Mouse (Mus musculus): Measurements from ENCODE around the gene Ddx28. TPM values are rescaled to one million over a fixed set of nuclear protein-coding genes. Genes with fewer than 3 reads are reported as not detected.

Ddx28 gene
- total and polyA plus RNA-seq, 3 experiments = 9.9 to 22.6 (median 19.4) TPM

- Histone ChIP-seq H3K36me3 (replicated peaks) (peaks cover 44% of the 10 kb centered on the region), H3K4me1 (ENCODE audit: insufficient read depth, low read depth, low read length) (peaks cover 48% of the 10 kb centered on the region), H3K9me3 (replicated peaks) (no peaks in the 10 kb centered on the region), H3K4me3 (ENCODE audit: low read depth, low read length) (peak overlapping the region; percentile 96), H3K27me3 (ENCODE audit: insufficient read depth, low read length) (no peaks in the 10 kb centered on the region)
- TF ChIP-seq TAL1 (conservative IDR thresholded peaks at IDR 0.05; ENCODE audit: low read depth, low read length) (no peak), GATA2 (IDR thresholded peaks at IDR 0.05; ENCODE audit: borderline replicate concordance, low read depth, low read length) (no peak), CTCF (IDR thresholded peaks at IDR 0.05; ENCODE audit: low read depth, low read length) (no peak), GATA1 (IDR thresholded peaks at IDR 0.05; ENCODE audit: borderline replicate concordance, low read length) (no peak), POLR2AphosphoS5 (IDR thresholded peaks at IDR 0.05; ENCODE audit: insufficient replicate concordance, low read depth, low read length) (no peak)
- ATAC-seq (ENCODE audit: extremely low read depth, insufficient number of reproducible peaks, low FRiP score, poor library complexity, severe bottlenecking) = no peak
- DNase-seq (ENCODE audit: low spot score) = no peak
Measured at GRCm38 (mm10) chr8:105964506-105965265, 47.0 kb downstream of the Ddx28 start.

- Histone ChIP-seq H3K9me3 (replicated peaks) (no peaks in the 10 kb centered on the region), H3K36me3 (replicated peaks) (peaks cover 73% of the 10 kb centered on the region), H3K27me3 (ENCODE audit: insufficient read depth, low read length) (no peaks in the 10 kb centered on the region), H3K4me3 (ENCODE audit: low read depth, low read length) (no peak overlapping the region), H3K4me1 (ENCODE audit: insufficient read depth, low read depth, low read length) (peaks cover 40% of the 10 kb centered on the region)
- TF ChIP-seq POLR2AphosphoS5 (IDR thresholded peaks at IDR 0.05; ENCODE audit: insufficient replicate concordance, low read depth, low read length) = no peak
- no peak for TF ChIP-seq TAL1 (conservative IDR thresholded peaks at IDR 0.05; ENCODE audit: low read depth, low read length)
- no peak for TF ChIP-seq GATA1 (IDR thresholded peaks at IDR 0.05; ENCODE audit: borderline replicate concordance, low read length)
- no peak for TF ChIP-seq CTCF (IDR thresholded peaks at IDR 0.05; ENCODE audit: low read depth, low read length)
- TF ChIP-seq GATA2 (IDR thresholded peaks at IDR 0.05; ENCODE audit: borderline replicate concordance, low read depth, low read length) = no peak
- ATAC-seq (ENCODE audit: extremely low read depth, insufficient number of reproducible peaks, low FRiP score, poor library complexity, severe bottlenecking) (no peak), DNase-seq (ENCODE audit: low spot score) (no peak)
Measured at GRCm38 (mm10) chr8:105961536-105961935, 50.1 kb downstream of the Ddx28 start.

GRCm38 (mm10) chr8:105961101-105961500, 50.6 kb downstream of the Ddx28 start:
- DNase-seq (ENCODE audit: low spot score) (no peak), ATAC-seq (ENCODE audit: extremely low read depth, insufficient number of reproducible peaks, low FRiP score, poor library complexity, severe bottlenecking) (no peak)
- H3K4me3 ChIP-seq (ENCODE audit: low read depth, low read length) = no peak overlapping the region
- H3K27me3 ChIP-seq (ENCODE audit: insufficient read depth, low read length) = no peaks in the 10 kb centered on the region
- H3K9me3 ChIP-seq (replicated peaks) = no peaks in the 10 kb centered on the region
- H3K4me1 ChIP-seq (ENCODE audit: insufficient read depth, low read depth, low read length) = peaks cover 36% of the 10 kb centered on the region
- TF ChIP-seq TAL1 (conservative IDR thresholded peaks at IDR 0.05; ENCODE audit: low read depth, low read length) (no peak), POLR2AphosphoS5 (IDR thresholded peaks at IDR 0.05; ENCODE audit: insufficient replicate concordance, low read depth, low read length) (no peak), GATA1 (IDR thresholded peaks at IDR 0.05; ENCODE audit: borderline replicate concordance, low read length) (no peak), CTCF (IDR thresholded peaks at IDR 0.05; ENCODE audit: low read depth, low read length) (no peak), GATA2 (IDR thresholded peaks at IDR 0.05; ENCODE audit: borderline replicate concordance, low read depth, low read length) (no peak)
- peaks cover 77% of the 10 kb centered on the region for H3K36me3 ChIP-seq (replicated peaks)

Other genes with a start within 250 kb of the Ddx28 start
Only the 20 nearest of the 21 such genes appear.
- 35.6 and 114 TPM in 2 replicates for gene Ranbp10, start 184.5 kb downstream of the Ddx28 start, total RNA-seq (2014; fragmentation: Nextera tagmentation)
- gene Ranbp10, start 184.5 kb downstream of the Ddx28 start, total RNA-seq (2017) = 12.5 and 14.3 TPM in 2 replicates
- gene Ranbp10, start 184.5 kb downstream of the Ddx28 start, polyA plus RNA-seq (2012) = 22.1 and 29.3 TPM in 2 replicates
- not detected in 2 replicates for gene Tsnaxip1, start 184.2 kb downstream of the Ddx28 start, total RNA-seq (2014; fragmentation: Nextera tagmentation)
- 0.06 and 0.16 TPM in 2 replicates for gene Tsnaxip1, start 184.2 kb downstream of the Ddx28 start, total RNA-seq (2017)
- gene Tsnaxip1, start 184.2 kb downstream of the Ddx28 start, polyA plus RNA-seq (2012) = not detected in 2 replicates
- 25.2 and 31.4 TPM in 2 replicates for gene Cenpt, start 158.6 kb downstream of the Ddx28 start, total RNA-seq (2014; fragmentation: Nextera tagmentation)
- 14.4 and 14.6 TPM in 2 replicates for gene Cenpt, start 158.6 kb downstream of the Ddx28 start, total RNA-seq (2017)
- 12.7 and 12.9 TPM in 2 replicates for gene Cenpt, start 158.6 kb downstream of the Ddx28 start, polyA plus RNA-seq (2012)
- 18.1 and 22.5 TPM in 2 replicates for gene Thap11, start 156.8 kb downstream of the Ddx28 start, total RNA-seq (2014; fragmentation: Nextera tagmentation)
- gene Thap11, start 156.8 kb downstream of the Ddx28 start, total RNA-seq (2017) = 35.8 and 42.5 TPM in 2 replicates
- gene Thap11, start 156.8 kb downstream of the Ddx28 start, polyA plus RNA-seq (2012) = 31.7 and 34.2 TPM in 2 replicates
- gene Nutf2, start 151.3 kb downstream of the Ddx28 start, total RNA-seq (2014; fragmentation: Nextera tagmentation) = 378 and 465 TPM in 2 replicates
- 87.1 and 116 TPM in 2 replicates for gene Nutf2, start 151.3 kb downstream of the Ddx28 start, total RNA-seq (2017)
- 284 and 322 TPM in 2 replicates for gene Nutf2, start 151.3 kb downstream of the Ddx28 start, polyA plus RNA-seq (2012)
- gene Edc4, start 131.0 kb downstream of the Ddx28 start, total RNA-seq (2014; fragmentation: Nextera tagmentation) = 32.7 and 53.4 TPM in 2 replicates
- 39.7 and 43.0 TPM in 2 replicates for gene Edc4, start 131.0 kb downstream of the Ddx28 start, total RNA-seq (2017)
- gene Edc4, start 131.0 kb downstream of the Ddx28 start, polyA plus RNA-seq (2012) = 27.4 and 29.7 TPM in 2 replicates
- not detected in 2 replicates for gene Nrn1l, start 118.3 kb downstream of the Ddx28 start, total RNA-seq (2014; fragmentation: Nextera tagmentation)
- gene Nrn1l, start 118.3 kb downstream of the Ddx28 start, total RNA-seq (2017) = 0.38 TPM in 1 of 2 replicates, not detected in the other
- gene Nrn1l, start 118.3 kb downstream of the Ddx28 start, polyA plus RNA-seq (2012) = 1.5 and 1.8 TPM in 2 replicates
- 26.1 and 32.1 TPM in 2 replicates for gene Pskh1, start 111.4 kb downstream of the Ddx28 start, total RNA-seq (2014; fragmentation: Nextera tagmentation)
- 21.3 and 22.7 TPM in 2 replicates for gene Pskh1, start 111.4 kb downstream of the Ddx28 start, total RNA-seq (2017)
- 13.1 and 19.5 TPM in 2 replicates for gene Pskh1, start 111.4 kb downstream of the Ddx28 start, polyA plus RNA-seq (2012)
- gene Ctrl, start 78.0 kb downstream of the Ddx28 start, total RNA-seq (2014; fragmentation: Nextera tagmentation) = not detected in 2 replicates
- gene Ctrl, start 78.0 kb downstream of the Ddx28 start, total RNA-seq (2017) = 0.38 and 1.1 TPM in 2 replicates
- gene Ctrl, start 78.0 kb downstream of the Ddx28 start, polyA plus RNA-seq (2012) = 0.14 TPM in 1 of 2 replicates, not detected in the other
- 14.4 and 16.3 TPM in 2 replicates for gene Psmb10, start 73.4 kb downstream of the Ddx28 start, total RNA-seq (2014; fragmentation: Nextera tagmentation)
- gene Psmb10, start 73.4 kb downstream of the Ddx28 start, total RNA-seq (2017) = 15.3 and 19.7 TPM in 2 replicates
- gene Psmb10, start 73.4 kb downstream of the Ddx28 start, polyA plus RNA-seq (2012) = 125 and 148 TPM in 2 replicates
- gene Lcat, start 68.5 kb downstream of the Ddx28 start, total RNA-seq (2014; fragmentation: Nextera tagmentation) = 0.92 TPM in 1 of 2 replicates, not detected in the other
- 0.17 and 0.22 TPM in 2 replicates for gene Lcat, start 68.5 kb downstream of the Ddx28 start, total RNA-seq (2017)
- gene Lcat, start 68.5 kb downstream of the Ddx28 start, polyA plus RNA-seq (2012) = 0.29 and 0.40 TPM in 2 replicates
- 3.7 and 4.4 TPM in 2 replicates for gene Slc12a4, start 45.8 kb downstream of the Ddx28 start, total RNA-seq (2014; fragmentation: Nextera tagmentation)
- gene Slc12a4, start 45.8 kb downstream of the Ddx28 start, total RNA-seq (2017) = 6.6 and 7.2 TPM in 2 replicates
- 7.4 and 8.7 TPM in 2 replicates for gene Slc12a4, start 45.8 kb downstream of the Ddx28 start, polyA plus RNA-seq (2012)
- gene Dpep3, start 32.5 kb downstream of the Ddx28 start, total RNA-seq (2014; fragmentation: Nextera tagmentation) = not detected in 2 replicates
- gene Dpep3, start 32.5 kb downstream of the Ddx28 start, total RNA-seq (2017) = 0.05 TPM in 1 of 2 replicates, not detected in the other
- not detected in 2 replicates for gene Dpep3, start 32.5 kb downstream of the Ddx28 start, polyA plus RNA-seq (2012)
- 20.9 and 21.7 TPM in 2 replicates for gene Dus2, start 20.5 kb downstream of the Ddx28 start, total RNA-seq (2014; fragmentation: Nextera tagmentation)
- 14.2 and 18.3 TPM in 2 replicates for gene Dus2, start 20.5 kb downstream of the Ddx28 start, total RNA-seq (2017)
- gene Dus2, start 20.5 kb downstream of the Ddx28 start, polyA plus RNA-seq (2012) = 3.6 and 3.9 TPM in 2 replicates
- not detected in 2 replicates for gene Dpep2nb, start 5.9 kb downstream of the Ddx28 start, total RNA-seq (2014; fragmentation: Nextera tagmentation)
- 0.16 TPM in 1 of 2 replicates, not detected in the other for gene Dpep2nb, start 5.9 kb downstream of the Ddx28 start, total RNA-seq (2017)
- not detected in 2 replicates for gene Dpep2nb, start 5.9 kb downstream of the Ddx28 start, polyA plus RNA-seq (2012)
- gene Nfatc3, start 47.0 kb upstream of the Ddx28 start, total RNA-seq (2014; fragmentation: Nextera tagmentation) = 189 and 192 TPM in 2 replicates
- 29.6 and 31.0 TPM in 2 replicates for gene Nfatc3, start 47.0 kb upstream of the Ddx28 start, total RNA-seq (2017)
- 13.0 and 15.0 TPM in 2 replicates for gene Nfatc3, start 47.0 kb upstream of the Ddx28 start, polyA plus RNA-seq (2012)
- not detected in 2 replicates for gene Esrp2, start 125.1 kb upstream of the Ddx28 start, total RNA-seq (2014; fragmentation: Nextera tagmentation)
- gene Esrp2, start 125.1 kb upstream of the Ddx28 start, total RNA-seq (2017) = 0.06 TPM in 1 of 2 replicates, not detected in the other
- gene Esrp2, start 125.1 kb upstream of the Ddx28 start, polyA plus RNA-seq (2012) = not detected in 2 replicates
- 0.83 TPM in 1 of 2 replicates, not detected in the other for gene Pla2g15, start 138.5 kb upstream of the Ddx28 start, total RNA-seq (2014; fragmentation: Nextera tagmentation)
- gene Pla2g15, start 138.5 kb upstream of the Ddx28 start, total RNA-seq (2017) = 0.55 and 1.5 TPM in 2 replicates
- 0.29 and 0.39 TPM in 2 replicates for gene Pla2g15, start 138.5 kb upstream of the Ddx28 start, polyA plus RNA-seq (2012)
- 6.6 and 7.1 TPM in 2 replicates for gene Slc7a6, start 157.0 kb upstream of the Ddx28 start, total RNA-seq (2014; fragmentation: Nextera tagmentation)
- 4.1 TPM in 2 replicates for gene Slc7a6, start 157.0 kb upstream of the Ddx28 start, total RNA-seq (2017)
- gene Slc7a6, start 157.0 kb upstream of the Ddx28 start, polyA plus RNA-seq (2012) = 1.0 and 1.3 TPM in 2 replicates
- 32.7 and 36.3 TPM in 2 replicates for gene Slc7a6os, start 199.1 kb upstream of the Ddx28 start, total RNA-seq (2014; fragmentation: Nextera tagmentation)
- 41.0 and 45.6 TPM in 2 replicates for gene Slc7a6os, start 199.1 kb upstream of the Ddx28 start, total RNA-seq (2017)
- 24.1 and 25.6 TPM in 2 replicates for gene Slc7a6os, start 199.1 kb upstream of the Ddx28 start, polyA plus RNA-seq (2012)

Measured in G1E (cell line).